Mouse (Mus musculus) ES-Bruce4 (cell line): ENCODE data around the gene Gm49318.

Source experiments
- CTCF ChIP-seq: IDR thresholded peaks from one replicate; pipeline ENCODE4 v1.8.1; 2011; ENCODE audit warnings: low read depth, low read length
- EP300 ChIP-seq: IDR thresholded peaks from 2 replicates; pipeline ENCODE4 v1.6.1; 2011; ENCODE audit warnings: low read depth, low read length; ENCODE audit not compliant: insufficient read depth
- POLR2A ChIP-seq: IDR thresholded peaks from one replicate; pipeline ENCODE4 v1.8.1; 2011; ENCODE audit warnings: low read length; ENCODE audit not compliant: insufficient read depth

GRCm38 (mm10) chr9:22003163-22003554 lies 67.9 kb downstream of the Gm49318 start:
- no peak for TF ChIP-seq CTCF
- TF ChIP-seq EP300, result no peak
- no peak for TF ChIP-seq POLR2A
